Mouse (Mus musculus) liver, embryonic 14.5 days (tissue): ENCODE measurements at regions not wholly inside any gene's neighbourhood (a gene's known extent, or its start where the extent isn't known, plus 50 kb on each side); places are given as distances from the start of the nearest gene placed in this dataset.

Experiments used
- CTCF ChIP-seq: IDR thresholded peaks from 2 replicates; pipeline ENCODE4 v1.5.1; 2016; ENCODE audit warnings: antibody characterized with exemption, low read depth, control low read depth
- EP300 ChIP-seq: IDR thresholded peaks from 2 replicates; pipeline ENCODE4 v1.6.1; 2016; ENCODE audit warnings: antibody characterized with exemption, low read depth

GRCm38 (mm10) chr3:6107377-6108155, 357.0 kb downstream of the Gm8797 start:
- TF ChIP-seq CTCF (no peak), EP300 (no peak)
